Mouse (Mus musculus) brain, embryonic 14.5 days (tissue): ENCODE measurements around the gene S100a5. TPM values are rescaled to one million over a fixed set of nuclear protein-coding genes. Genes with fewer than 3 reads are reported as not detected.
A peak's percentile ranks its signal among the peaks of the same experiment; 100 is the strongest.

Experiments
- DNase-seq: peaks from one replicate; pipeline ENCODE4 v3.0.0-alpha.2; 2011; ENCODE audit warnings: low read depth
- CTCF ChIP-seq: fragments of 200-500 bp; IDR thresholded peaks from 2 replicates; pipeline ENCODE4 v1.5.1; 2012; ENCODE audit warnings: inconsistent platforms, mild to moderate bottlenecking, moderate library complexity, borderline replicate concordance; ENCODE audit not compliant: insufficient read depth, insufficient read length; ENCODE audit errors: extremely low read depth
- POLR2A ChIP-seq: fragments of 200-500 bp; IDR thresholded peaks from 2 replicates; pipeline ENCODE4 v1.6.1; 2012; ENCODE audit warnings: mild to moderate bottlenecking, inconsistent platforms, borderline replicate concordance; ENCODE audit not compliant: poor library complexity, insufficient read depth, insufficient read length, severe bottlenecking; ENCODE audit errors: extremely low read depth
- polyA plus RNA-seq: library from polyadenylated mRNA; depleted of rRNA; stranded (reverse); fragments of >200 nt; gene quantifications from 2 replicates; pipeline ENCODE4 v1.2.3, GENCODE M21; 2012

The S100a5 gene
- polyA plus RNA-seq, 1 experiment = not detected

- no peak for DNase-seq
- no peak for TF ChIP-seq CTCF
- no peak for TF ChIP-seq POLR2A
These were observed 6.4 kb downstream of the S100a5 start for GRCm38 (mm10) chr3:90614611-90615251.

GRCm38 (mm10) chr3:90615415-90615814 is 7.1 kb downstream of the S100a5 start:
- TF ChIP-seq CTCF = peak; percentile 59; the same call in 1 of the 2 replicates
- TF ChIP-seq POLR2A = no peak
- DNase-seq = peak; percentile 69

- TF ChIP-seq POLR2A = no peak
- DNase-seq = no peak
These were observed 7.6 kb downstream of the S100a5 start for GRCm38 (mm10) chr3:90615911-90616310.

- DNase-seq = no peak
- TF ChIP-seq POLR2A (no peak), CTCF (peak; percentile 14; the same call in 1 of the 2 replicates)
These were observed 9.3 kb downstream of the S100a5 start for GRCm38 (mm10) chr3:90617586-90617985.

GRCm38 (mm10) chr3:90621552-90621951 is 13.2 kb downstream of the S100a5 start:
- no peak for TF ChIP-seq POLR2A
- no peak for DNase-seq

GRCm38 (mm10) chr3:90623435-90624071 is 15.2 kb downstream of the S100a5 start:
- TF ChIP-seq CTCF (no peak), POLR2A (no peak)
- peak; percentile 92 for DNase-seq

GRCm38 (mm10) chr3:90625496-90625895 is 17.2 kb downstream of the S100a5 start:
- TF ChIP-seq POLR2A (no peak), CTCF (no peak)
- DNase-seq = no peak

- TF ChIP-seq CTCF (no peak), POLR2A (no peak)
- DNase-seq = no peak
These were observed 18.1 kb downstream of the S100a5 start for GRCm38 (mm10) chr3:90626266-90627021.

GRCm38 (mm10) chr3:90627366-90627765 is 19.0 kb downstream of the S100a5 start:
- TF ChIP-seq POLR2A (no peak), CTCF (no peak)
- DNase-seq = no peak

GRCm38 (mm10) chr3:90627807-90628206 is 19.5 kb downstream of the S100a5 start:
- DNase-seq = peak; percentile 53

GRCm38 (mm10) chr3:90629298-90629697 is 21.0 kb downstream of the S100a5 start:
- no peak for DNase-seq
- no peak for TF ChIP-seq POLR2A
- TF ChIP-seq CTCF = no peak

More at GRCm38 (mm10) chr3:90627807-90628206, 19.5 kb downstream of the S100a5 start:
- TF ChIP-seq POLR2A = no peak
- TF ChIP-seq CTCF = peak; percentile 46; the same call in 1 of the 2 replicates

GRCm38 (mm10) chr3:90631984-90632383 is 23.7 kb downstream of the S100a5 start:
- no peak for DNase-seq
- TF ChIP-seq POLR2A (no peak), CTCF (no peak)

GRCm38 (mm10) chr3:90638511-90639275 is 30.4 kb downstream of the S100a5 start:
- TF ChIP-seq CTCF = no peak
- TF ChIP-seq POLR2A = no peak
- no peak for DNase-seq
